In genomic region chr11:101814375-101815102, GRCm38 (mm10) we compare ENCODE assay signal across 7 mouse cellular contexts. TPM values are rescaled to one million over a fixed set of nuclear protein-coding genes. Genes with fewer than 3 reads are reported as not detected.
DNase-seq lines count a peak whose midpoint lies in the region; ATAC-seq and TF ChIP-seq lines count a peak whose summit lies in the region.

No protein-coding gene starts in this region.

- H3K4me2 ChIP-seq in intestine, postnatal 0 days (replicated peaks; ENCODE audit: low read depth) = peak overlapping the region; percentile 38
- H3K4me2 ChIP-seq in midbrain, embryonic 12.5 days (replicated peaks) = peak overlapping the region; percentile 47

- 0 out of 2 replicates have a peak, but pooled peaks cover 3% of the 10 kb centered on the region for H3K4me1 ChIP-seq in intestine, postnatal 0 days (replicated peaks; ENCODE audit: control insufficient read depth, insufficient read depth, low read length)
- peaks cover 19% of the 10 kb centered on the region for H3K4me1 ChIP-seq in midbrain, embryonic 12.5 days

- H3K27ac ChIP-seq in intestine, postnatal 0 days (ENCODE audit: low read depth, low read length) = no peak overlapping the region
- no peak overlapping the region for H3K27ac ChIP-seq in midbrain, embryonic 12.5 days (replicated peaks)

- DNase-seq in adrenal gland, postnatal 14 days = peak; percentile 91
- DNase-seq in embryo, embryonic 11 days = peak; percentile 93
- DNase-seq in gastrocnemius, postnatal 4 days (ENCODE audit: low spot score in 2 of 2) = peak; percentile 88 to 91
- DNase-seq in left cerebral cortex, postnatal 36 days (ENCODE audit: low spot score in 2 of 2) = peak; percentile 63 to 74
- DNase-seq in spleen, postnatal 10 days (ENCODE audit: low spot score in 2 of 2) = peak; percentile 67 to 86

- no peak for ATAC-seq in intestine, postnatal 0 days
- peak; percentile 47; the same call in 1 of the 2 replicates for ATAC-seq in midbrain, embryonic 12.5 days (ENCODE audit: low FRiP score, low read depth)

- no peak overlapping the region for H3K9ac ChIP-seq in intestine, postnatal 0 days (ENCODE audit: low read depth, low read length)
- peak overlapping the region; percentile 37; the same call in 1 of the 2 replicates for H3K9ac ChIP-seq in midbrain, embryonic 12.5 days (replicated peaks)

- intact Hi-C loops in left cerebral cortex, postnatal 36 days (cut with DNase I) = loop anchor here (1.0 to 5.0 kb wide), 3 partner anchors 52 to 153 kb away; partner anchors contain the start of gene Sost

- no peak overlapping the region for H3K4me3 ChIP-seq in intestine, postnatal 0 days (ENCODE audit: low read depth, low read length)
- peak overlapping the region; percentile 28 for H3K4me3 ChIP-seq in midbrain, embryonic 12.5 days

- no peaks in the 10 kb centered on the region for H3K9me3 ChIP-seq in intestine, postnatal 0 days (ENCODE audit: control insufficient read depth)
- H3K9me3 ChIP-seq in midbrain, embryonic 12.5 days = no peaks in the 10 kb centered on the region

- 32% methylated on average over 23 of the region's 23 CpGs for whole genome bisulfite sequencing in intestine, postnatal 0 days
- WGBS in midbrain, embryonic 12.5 days = 9% methylated on average over 23 of the region's 23 CpGs

- H3K36me3 ChIP-seq in intestine, postnatal 0 days (ENCODE audit: control insufficient read depth, insufficient read depth) = no peaks in the 10 kb centered on the region
- no peaks in the 10 kb centered on the region for H3K36me3 ChIP-seq in midbrain, embryonic 12.5 days

- peak; percentile 91 for TF ChIP-seq CTCF in intestine, postnatal 0 days (IDR thresholded peaks at IDR 0.05; ENCODE audit: low read depth)

- no peaks in the 10 kb centered on the region for H3K27me3 ChIP-seq in intestine, postnatal 0 days (replicated peaks; ENCODE audit: control insufficient read depth, insufficient read depth, low read length)
- H3K27me3 ChIP-seq in midbrain, embryonic 12.5 days = peaks cover 31% of the 10 kb centered on the region

RNA-seq across cellular contexts. Expression of gene Etv4, which starts 29.4 kb away (rescaled TPM):
- 3.0 and 3.6 TPM in 2 replicates for total RNA-seq in adrenal gland, postnatal 14 days (2021)
- 10 to 100 TPM; 11.3 to 15.9 TPM for total RNA-seq in gastrocnemius, postnatal 4 days (2021)
- polyA plus RNA-seq in intestine, postnatal 0 days (2015; fragmentation: Nextera tagmentation; extraction: Ambion mirVana) = 1.8 and 1.9 TPM in 2 replicates
- 10 to 100 TPM; 13.9 to 20.3 TPM for total RNA-seq in left cerebral cortex, postnatal 36 days (2021)
- 4.1 and 4.3 TPM in 2 replicates for polyA plus RNA-seq in midbrain, embryonic 12.5 days (2016; fragmentation: Nextera tagmentation; extraction: Ambion mirVana)
